Mouse (Mus musculus): Measurements from ENCODE around the gene Rora. TPM values are rescaled to one million over a fixed set of nuclear protein-coding genes. Genes with fewer than 3 reads are reported as not detected.

The Rora gene
- polyA plus RNA-seq, 1 experiment from 2014 or later: 18.6 TPM

DNA sequence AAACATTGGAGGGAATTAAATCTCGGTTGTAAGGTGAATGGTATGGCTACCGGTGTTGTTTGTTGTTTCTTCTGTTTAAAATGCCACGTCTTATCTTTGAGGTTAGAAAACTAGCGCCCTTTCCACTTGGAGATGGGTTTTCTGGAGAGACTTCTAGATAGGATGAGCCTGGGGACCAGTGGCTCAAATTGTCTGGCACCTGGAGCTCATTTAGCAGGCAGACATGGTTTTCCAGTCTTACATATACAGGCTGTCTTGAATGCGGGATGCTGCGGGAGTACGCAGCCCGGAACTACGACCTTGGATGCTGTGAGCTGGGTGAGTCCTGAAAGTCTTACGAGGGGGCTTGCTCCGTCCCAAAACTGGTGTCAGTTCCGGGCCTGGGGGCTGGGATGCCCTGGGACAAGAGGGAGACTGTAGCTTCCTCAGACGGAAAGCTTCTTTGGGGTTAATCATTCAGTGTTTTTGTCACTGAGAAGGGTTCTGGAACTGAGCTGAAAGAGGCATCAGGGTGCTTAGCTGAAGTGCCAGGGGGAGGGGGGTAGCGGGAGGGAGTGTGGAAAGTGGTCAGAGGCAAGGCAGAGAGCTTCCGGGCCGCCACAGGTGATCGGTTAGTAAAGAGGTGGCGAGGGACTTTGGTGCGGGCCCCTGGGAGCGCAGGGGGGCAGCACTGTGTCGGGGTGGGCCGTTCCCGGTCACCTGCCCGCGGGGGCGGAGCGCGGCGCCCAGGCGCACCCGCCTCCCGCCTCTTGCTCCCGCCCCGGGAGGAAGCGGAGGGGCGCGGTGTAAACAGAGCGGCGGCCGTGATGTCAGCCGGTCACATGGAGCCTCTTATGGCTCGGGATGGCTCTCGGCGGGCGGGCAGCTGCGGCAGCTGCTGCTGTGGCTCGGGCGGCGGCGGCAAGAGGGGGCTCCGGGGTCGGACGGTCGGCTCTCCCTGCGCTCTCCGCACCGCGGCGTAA lies 635.8 kb downstream of the Rora start:
- Histone ChIP-seq H3K9ac (peak overlapping the region; percentile 80), H3K27me3 (peaks cover 8% of the 10 kb centered on the region), H3K4me3 (peak overlapping the region; percentile 76), H3K4me1 (peaks cover 50% of the 10 kb centered on the region), H3K9me3 (no peaks in the 10 kb centered on the region), H3K27ac (peak overlapping the region; percentile 78), H3K4me2 (peak overlapping the region; percentile 88), H3K36me3 (no peaks in the 10 kb centered on the region)
- under 1% methylated on average over 59 of the region's 59 CpGs for WGBS
- ATAC-seq (ENCODE audit: insufficient number of reproducible peaks, insufficient read depth, low FRiP score, low TSS enrichment, low read depth): peak; percentile 83

DNA sequence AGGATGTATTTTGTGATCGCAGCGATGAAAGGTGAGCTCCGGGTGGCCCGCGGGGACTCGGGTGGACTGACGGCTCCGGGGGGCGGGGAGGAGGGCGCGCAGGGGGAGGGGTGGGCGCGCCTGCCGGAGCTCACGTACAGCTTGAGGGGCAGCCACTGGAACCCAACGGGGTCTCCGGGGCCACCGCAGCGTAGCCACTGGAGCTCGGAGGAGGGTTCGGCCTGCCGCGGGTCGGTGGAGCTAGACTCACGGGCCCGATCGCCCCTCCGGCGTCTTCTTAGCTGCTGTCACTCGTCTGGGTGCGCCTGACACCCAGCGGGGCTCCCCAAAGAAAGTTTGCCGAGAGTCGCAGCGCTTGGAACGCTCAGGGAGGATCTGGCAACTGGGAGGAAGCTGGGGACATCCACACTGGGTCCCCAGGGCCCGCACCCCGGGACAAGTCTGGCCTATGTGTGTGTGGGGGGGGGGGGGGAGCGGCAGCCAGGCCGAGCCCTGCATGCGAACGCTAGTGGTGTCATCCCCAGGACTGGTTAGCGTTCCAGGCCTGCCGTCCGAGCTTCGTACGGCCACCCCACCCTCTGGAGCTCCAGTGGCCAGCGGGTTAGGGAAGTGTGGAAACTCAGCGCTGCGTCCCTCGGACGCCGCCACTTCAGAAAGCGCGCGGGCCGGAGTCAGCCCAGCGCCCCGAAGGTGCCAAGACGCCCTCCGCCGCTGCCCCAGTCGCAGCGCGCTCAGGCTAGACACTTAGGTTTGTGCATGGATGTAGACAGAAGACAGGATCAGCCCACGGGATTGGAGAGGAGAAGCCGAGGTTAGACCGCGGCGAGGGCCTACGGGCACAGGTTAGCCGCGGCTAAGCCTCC lies 636.7 kb downstream of the Rora start:
- ATAC-seq (ENCODE audit: insufficient number of reproducible peaks, insufficient read depth, low FRiP score, low TSS enrichment, low read depth): peak; percentile 32; the same call in 1 of the 2 replicates
- Histone ChIP-seq H3K4me2 (peak overlapping the region; percentile 88), H3K4me3 (peak overlapping the region; percentile 76), H3K9ac (peak overlapping the region; percentile 80), H3K36me3 (no peaks in the 10 kb centered on the region), H3K9me3 (no peaks in the 10 kb centered on the region), H3K27ac (peak overlapping the region; percentile 78), H3K27me3 (peaks cover 8% of the 10 kb centered on the region), H3K4me1 (peaks cover 59% of the 10 kb centered on the region)
- under 1% methylated on average over 72 of the region's 73 CpGs for WGBS

DNA sequence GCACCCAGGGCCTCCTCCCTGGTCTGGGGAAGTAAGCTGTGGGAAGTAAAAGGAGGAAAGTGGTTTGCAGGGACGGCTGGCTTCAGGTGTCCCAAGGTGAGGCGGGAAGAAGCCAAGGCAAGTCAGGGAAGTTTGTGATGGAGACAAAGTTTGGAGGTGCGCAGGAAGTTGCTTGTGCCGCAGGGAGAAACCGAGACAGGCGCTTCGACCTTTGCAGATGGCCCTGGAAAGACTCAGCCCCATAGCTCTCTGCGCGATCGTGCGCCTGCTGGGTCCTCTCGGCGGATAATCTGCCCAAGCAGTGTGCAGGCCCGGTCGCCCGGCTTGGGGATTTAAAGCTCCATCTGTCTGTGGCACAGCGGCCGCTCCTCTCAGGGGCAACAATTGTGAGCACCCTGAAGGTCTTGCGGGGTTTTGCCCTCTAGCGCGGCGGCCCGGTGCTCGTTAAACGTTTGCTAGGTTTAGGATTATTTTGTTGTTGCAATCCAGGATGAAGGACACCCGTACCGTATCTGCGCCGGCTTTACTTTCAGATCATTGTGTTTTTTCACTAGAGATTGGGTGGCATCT lies 637.4 kb downstream of the Rora start:
- H3K4me2 ChIP-seq: peak overlapping the region; percentile 88
- H3K4me1 ChIP-seq: peaks cover 63% of the 10 kb centered on the region
- H3K27me3 ChIP-seq: peaks cover 8% of the 10 kb centered on the region
- ATAC-seq (ENCODE audit: insufficient number of reproducible peaks, insufficient read depth, low FRiP score, low TSS enrichment, low read depth): no peak
- WGBS: under 1% methylated on average over 29 of the region's 29 CpGs
- H3K9me3 ChIP-seq: no peaks in the 10 kb centered on the region
- H3K9ac ChIP-seq: peak overlapping the region; percentile 80
- H3K4me3 ChIP-seq: peak overlapping the region; percentile 76
- H3K36me3 ChIP-seq: no peaks in the 10 kb centered on the region
- peak overlapping the region; percentile 9; the same call in 1 of the 2 replicates for H3K27ac ChIP-seq

DNA sequence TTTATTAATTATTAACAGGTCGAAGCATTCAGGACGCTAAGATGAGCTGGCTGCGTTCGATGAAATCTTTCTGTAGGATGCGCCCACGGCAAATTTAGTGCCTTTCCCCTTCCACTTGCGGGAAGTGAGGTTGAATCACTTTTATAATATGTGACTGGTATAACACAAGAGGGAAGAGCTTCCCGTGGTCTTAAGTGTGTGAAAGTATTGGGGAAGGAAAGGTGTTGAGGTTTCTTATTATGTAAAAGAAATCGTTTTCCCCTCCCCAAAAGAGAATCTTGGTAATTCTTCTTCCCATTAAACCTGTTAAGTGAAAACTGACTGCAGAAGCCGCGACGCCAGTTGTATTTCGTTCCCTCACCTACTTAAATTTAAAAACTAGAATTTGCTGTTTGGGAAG lies 637.9 kb downstream of the Rora start:
- peak overlapping the region; percentile 80 for H3K9ac ChIP-seq
- no peak overlapping the region for H3K27ac ChIP-seq
- H3K4me2 ChIP-seq: peak overlapping the region; percentile 88
- ATAC-seq (ENCODE audit: insufficient number of reproducible peaks, insufficient read depth, low FRiP score, low TSS enrichment, low read depth): no peak
- H3K4me1 ChIP-seq: peaks cover 63% of the 10 kb centered on the region
- H3K36me3 ChIP-seq: no peaks in the 10 kb centered on the region
- H3K27me3 ChIP-seq: peaks cover 8% of the 10 kb centered on the region
- peak overlapping the region; percentile 76 for H3K4me3 ChIP-seq
- H3K9me3 ChIP-seq: no peaks in the 10 kb centered on the region
- WGBS: 4% methylated on average over 13 of the region's 13 CpGs

DNA sequence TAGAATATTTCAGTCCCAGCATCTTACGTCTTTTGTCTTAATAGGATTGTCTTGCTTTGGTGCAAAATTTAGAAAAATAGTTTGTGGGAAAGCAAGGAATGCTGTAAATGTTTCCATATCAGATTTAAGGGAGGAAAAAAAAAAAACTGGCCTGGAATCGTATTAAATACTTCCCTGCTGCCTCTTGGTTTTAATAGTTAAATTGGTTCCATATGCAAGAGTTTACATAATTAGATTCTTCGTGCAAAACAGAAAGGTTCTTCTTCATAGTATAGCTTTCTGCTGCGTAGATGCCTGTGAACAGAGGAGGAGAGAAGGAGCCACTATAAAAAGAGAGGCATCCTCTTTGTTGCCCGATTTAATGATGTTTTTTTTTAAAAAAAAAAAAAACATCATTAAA lies 638.8 kb downstream of the Rora start:
- Histone ChIP-seq H3K9me3 (no peaks in the 10 kb centered on the region), H3K4me2 (peak overlapping the region; percentile 88), H3K27me3 (peaks cover 8% of the 10 kb centered on the region), H3K4me1 (peaks cover 63% of the 10 kb centered on the region), H3K36me3 (no peaks in the 10 kb centered on the region), H3K9ac (no peak overlapping the region), H3K4me3 (no peak overlapping the region), H3K27ac (no peak overlapping the region)
- ATAC-seq (ENCODE audit: insufficient number of reproducible peaks, insufficient read depth, low FRiP score, low TSS enrichment, low read depth): no peak
- WGBS: 16% methylated on average over 5 of the region's 5 CpGs

DNA sequence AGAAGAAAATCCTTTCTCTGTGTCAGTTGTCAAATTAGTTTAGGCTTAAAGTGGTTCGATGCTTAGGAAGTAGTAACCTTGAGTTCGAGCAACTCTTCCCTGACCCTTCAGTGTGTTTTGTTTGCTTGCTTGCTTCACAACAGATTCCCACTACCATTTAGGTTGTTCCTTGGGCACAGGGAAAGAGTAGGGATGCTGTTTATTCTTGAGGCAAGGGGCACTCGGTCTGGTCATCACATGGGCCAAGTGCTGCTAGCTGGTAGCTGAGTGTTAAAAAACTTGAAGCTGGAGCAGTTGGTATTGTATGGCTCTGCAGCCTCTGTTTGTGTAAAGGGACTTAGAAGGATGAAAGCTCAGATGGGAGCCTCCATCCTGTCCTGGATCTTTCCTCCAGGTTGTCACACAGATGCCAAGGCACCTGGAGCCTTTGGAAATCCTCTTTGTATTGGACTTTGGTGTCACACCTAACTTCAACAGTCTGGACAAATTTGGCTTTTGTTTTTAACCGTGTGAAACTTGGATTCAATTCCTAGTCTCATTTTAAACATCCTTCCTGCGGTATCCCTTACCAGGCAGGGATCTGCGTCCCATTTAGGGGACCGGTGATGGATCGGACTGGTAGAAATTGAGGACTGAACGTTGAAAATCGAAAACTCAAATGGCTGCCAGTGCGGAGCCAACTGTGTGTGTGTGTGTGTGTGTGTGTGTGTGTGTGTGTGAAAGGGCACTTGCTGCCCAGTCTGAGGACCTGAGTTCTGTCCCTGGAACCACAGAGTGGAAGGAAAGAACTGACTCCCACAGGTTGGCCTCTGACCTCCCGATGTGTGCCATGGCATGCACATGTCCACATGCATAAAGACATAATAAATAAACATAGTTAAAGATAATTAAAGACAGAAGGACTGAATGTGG lies 639.4 kb downstream of the Rora start:
- 0 out of 2 replicates have a peak overlapping the region, but pooled peaks have one; percentile 11 for H3K9ac ChIP-seq
- H3K27me3 ChIP-seq: peaks cover 8% of the 10 kb centered on the region
- WGBS: 35% methylated on average over 12 of the region's 12 CpGs
- no peak overlapping the region for H3K4me3 ChIP-seq
- no peak for ATAC-seq (ENCODE audit: insufficient number of reproducible peaks, insufficient read depth, low FRiP score, low TSS enrichment, low read depth)
- no peaks in the 10 kb centered on the region for H3K9me3 ChIP-seq
- peaks cover 63% of the 10 kb centered on the region for H3K4me1 ChIP-seq
- no peaks in the 10 kb centered on the region for H3K36me3 ChIP-seq
- H3K4me2 ChIP-seq: peak overlapping the region; percentile 88
- no peak overlapping the region for H3K27ac ChIP-seq

DNA sequence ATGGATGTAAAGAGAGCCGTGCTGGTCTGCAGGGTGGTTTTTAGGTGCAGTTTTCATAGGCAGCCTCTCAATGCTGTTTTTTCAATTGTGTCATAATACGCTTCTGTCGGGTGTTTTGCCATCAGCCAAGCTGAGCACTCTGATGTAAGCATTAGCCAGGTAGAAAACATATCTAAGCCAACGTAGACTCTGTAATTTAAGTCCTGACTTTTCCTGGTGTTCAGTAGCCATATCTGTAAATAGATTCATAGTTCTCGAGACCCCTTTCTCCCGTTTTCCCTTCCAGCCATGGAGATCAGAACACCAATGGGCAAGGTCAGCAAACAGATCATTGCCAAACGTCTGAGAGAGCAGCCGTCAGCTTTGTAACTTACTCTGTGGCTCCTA lies 640.1 kb downstream of the Rora start:
- no peak for ATAC-seq (ENCODE audit: insufficient number of reproducible peaks, insufficient read depth, low FRiP score, low TSS enrichment, low read depth)
- Histone ChIP-seq H3K27ac (no peak overlapping the region), H3K4me1 (peaks cover 64% of the 10 kb centered on the region), H3K4me2 (peak overlapping the region; percentile 88), H3K27me3 (peaks cover 8% of the 10 kb centered on the region), H3K9me3 (no peaks in the 10 kb centered on the region), H3K4me3 (no peak overlapping the region), H3K9ac (no peak overlapping the region), H3K36me3 (no peaks in the 10 kb centered on the region)
- 48% methylated on average over 8 of the region's 8 CpGs for WGBS

DNA sequence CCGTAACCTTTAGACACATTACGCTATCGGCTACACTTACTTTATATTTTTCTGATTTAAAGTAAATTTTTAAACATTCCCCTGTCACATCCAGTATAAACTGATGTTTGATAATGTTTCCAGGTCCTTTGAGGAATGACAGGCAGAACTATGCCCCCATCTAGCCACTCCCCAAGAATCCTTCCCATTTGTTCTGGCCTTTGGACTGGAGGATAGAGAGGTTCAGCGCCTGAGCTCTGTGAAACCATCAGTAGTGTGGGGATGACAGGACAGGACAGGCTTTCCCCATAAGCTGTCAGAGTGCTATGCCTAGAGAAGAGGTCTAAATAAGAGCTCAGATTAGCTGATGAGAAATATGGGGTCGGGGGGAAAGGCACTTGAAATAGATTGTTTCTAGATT lies 640.8 kb downstream of the Rora start:
- H3K36me3 ChIP-seq: no peaks in the 10 kb centered on the region
- H3K27me3 ChIP-seq: peaks cover 8% of the 10 kb centered on the region
- H3K4me3 ChIP-seq: no peak overlapping the region
- no peak for ATAC-seq (ENCODE audit: insufficient number of reproducible peaks, insufficient read depth, low FRiP score, low TSS enrichment, low read depth)
- H3K9ac ChIP-seq: no peak overlapping the region
- H3K27ac ChIP-seq: no peak overlapping the region
- H3K4me1 ChIP-seq: peaks cover 62% of the 10 kb centered on the region
- WGBS: 67% methylated on average over 5 of the region's 5 CpGs
- no peaks in the 10 kb centered on the region for H3K9me3 ChIP-seq
- no peak overlapping the region for H3K4me2 ChIP-seq

DNA sequence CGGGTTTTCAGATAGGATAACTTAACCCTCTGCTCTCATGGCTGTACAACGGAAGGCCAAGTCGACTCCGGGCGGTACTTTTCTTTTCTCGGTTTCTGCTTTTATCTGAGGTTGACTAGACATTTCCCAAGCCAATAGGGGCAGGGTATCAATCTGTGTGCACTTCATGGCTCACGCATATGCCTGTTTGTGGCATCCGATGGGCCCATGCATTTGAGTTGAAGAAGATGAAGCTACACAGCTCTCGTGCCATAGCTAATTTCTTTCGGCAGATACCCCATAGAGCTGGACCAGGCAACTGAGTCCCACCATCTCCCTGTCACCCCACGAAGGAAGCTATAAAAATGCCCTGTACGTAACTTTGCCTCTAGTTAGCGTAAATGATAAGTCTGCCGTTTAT lies 641.3 kb downstream of the Rora start:
- peaks cover 63% of the 10 kb centered on the region for H3K4me1 ChIP-seq
- WGBS: 69% methylated on average over 14 of the region's 14 CpGs

DNA sequence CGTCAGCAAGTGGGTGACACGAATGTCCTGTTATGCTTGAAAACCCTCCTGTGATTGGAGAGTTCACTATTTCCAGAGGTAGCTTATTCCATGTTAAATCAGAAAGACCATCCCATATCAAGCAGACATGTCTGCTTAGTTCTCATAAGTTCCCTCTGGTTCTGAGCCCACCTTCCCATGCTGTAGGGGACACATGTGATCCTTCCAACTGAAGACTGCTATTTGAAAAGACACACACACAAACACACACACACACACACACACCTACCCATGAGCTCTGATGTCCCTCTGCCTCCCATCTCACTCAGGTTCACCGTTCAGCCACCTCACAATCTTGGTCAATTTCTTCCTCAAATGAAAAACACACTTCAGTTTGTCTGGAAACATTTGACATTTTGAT lies 642.2 kb downstream of the Rora start:
- H3K9me3 ChIP-seq: no peaks in the 10 kb centered on the region
- H3K4me3 ChIP-seq: no peak overlapping the region
- ATAC-seq (ENCODE audit: insufficient number of reproducible peaks, insufficient read depth, low FRiP score, low TSS enrichment, low read depth): no peak
- peaks cover 6% of the 10 kb centered on the region; the same call in 1 of the 2 replicates for H3K27me3 ChIP-seq
- H3K9ac ChIP-seq: no peak overlapping the region
- no peak overlapping the region for H3K27ac ChIP-seq
- H3K4me1 ChIP-seq: peaks cover 63% of the 10 kb centered on the region
- no peak overlapping the region for H3K4me2 ChIP-seq
- H3K36me3 ChIP-seq: no peaks in the 10 kb centered on the region
- 58% methylated on average over 3 of the region's 3 CpGs for WGBS

More for the DNA sequence above, 641.3 kb downstream of the Rora start:
- no peak for ATAC-seq (ENCODE audit: insufficient number of reproducible peaks, insufficient read depth, low FRiP score, low TSS enrichment, low read depth)
- peaks cover 8% of the 10 kb centered on the region for H3K27me3 ChIP-seq
- H3K9me3 ChIP-seq: no peaks in the 10 kb centered on the region
- no peaks in the 10 kb centered on the region for H3K36me3 ChIP-seq
- no peak overlapping the region for H3K4me2 ChIP-seq
- no peak overlapping the region for H3K9ac ChIP-seq
- H3K4me3 ChIP-seq: no peak overlapping the region
- H3K27ac ChIP-seq: no peak overlapping the region

Measured in embryonic facial prominence, embryonic 13.5 days (tissue).